Mouse (Mus musculus) embryonic fibroblast, embryonic 13.5 days (primary cell): ENCODE results near the gene Fmo5. TPM values are rescaled to one million over a fixed set of nuclear protein-coding genes. Genes with fewer than 3 reads are reported as not detected.

ENCODE experiments used
- H3K27ac ChIP-seq: 2 replicates; pipeline ENCODE4 v1.5.1; 2012; ENCODE audit warnings: low read length, control low read depth, inconsistent platforms; ENCODE audit not compliant: insufficient read depth
- H3K4me1 ChIP-seq: 2 replicates; pipeline ENCODE4 v1.6.1; 2011; ENCODE audit warnings: low read length; ENCODE audit not compliant: control insufficient read depth, insufficient read depth
- H3K4me3 ChIP-seq: 2 replicates; pipeline ENCODE4 v1.5.1; 2011; ENCODE audit warnings: mild to moderate bottlenecking, control low read depth, low read length; ENCODE audit not compliant: insufficient read depth
- CTCF ChIP-seq: IDR thresholded peaks from 2 replicates; pipeline ENCODE4 v1.5.1; 2011; ENCODE audit warnings: mild to moderate bottlenecking, control low read depth, low read length, moderate library complexity, borderline replicate concordance; ENCODE audit not compliant: insufficient read depth
- POLR2A ChIP-seq: IDR thresholded peaks from 2 replicates; pipeline ENCODE4 v1.6.1; 2011; ENCODE audit warnings: low read depth, mild to moderate bottlenecking, control low read depth, low read length, moderate library complexity
- polyA plus RNA-seq: library from polyadenylated mRNA; stranded (reverse); fragments of >200 nt; gene quantifications from 2 replicates; pipeline ENCODE4 v1.2.4, GENCODE M21; 2011; ENCODE audit warnings: low read depth; ENCODE audit not compliant: missing spikeins, insufficient read length

Gene Fmo5
- polyA plus RNA-seq, 1 experiment, result 2.3 TPM

GRCm38 (mm10) chr3:97667093-97667675 is 38.6 kb downstream of the Fmo5 start:
- Histone ChIP-seq H3K4me3 (no peak overlapping the region), H3K27ac (peak overlapping the region; percentile 65)
- TF ChIP-seq POLR2A, result no peak
- no peak for TF ChIP-seq CTCF

GRCm38 (mm10) chr3:97674644-97675110 is 46.1 kb downstream of the Fmo5 start, which contains the start of gene Gm17651:
Gm17651 (minus strand) TSS chr3:97674694.
- no peak for TF ChIP-seq POLR2A
- TF ChIP-seq CTCF, result no peak
- Histone ChIP-seq H3K27ac (no peak within 1 kb of the TSS), H3K4me1 (peaks cover 3% of the 10 kb centered on the region; the same call in 1 of the 2 replicates), H3K4me3 (no peak within 1 kb of the TSS)

More at GRCm38 (mm10) chr3:97667093-97667675, 38.6 kb downstream of the Fmo5 start:
- H3K4me1 ChIP-seq, result no peaks in the 10 kb centered on the region

GRCm38 (mm10) chr3:97676126-97676525 is 47.5 kb downstream of the Fmo5 start:
- Histone ChIP-seq H3K27ac (no peak overlapping the region), H3K4me1 (peaks cover 3% of the 10 kb centered on the region; the same call in 1 of the 2 replicates), H3K4me3 (no peak overlapping the region)
- TF ChIP-seq POLR2A, result no peak
- no peak for TF ChIP-seq CTCF

GRCm38 (mm10) chr3:97678416-97678815 is 49.8 kb downstream of the Fmo5 start:
- H3K4me3 ChIP-seq, result no peak overlapping the region
- no peak for TF ChIP-seq POLR2A
- no peak for TF ChIP-seq CTCF
- H3K27ac ChIP-seq, result no peak overlapping the region
- peaks cover 4% of the 10 kb centered on the region; the same call in 1 of the 2 replicates for H3K4me1 ChIP-seq

- peak overlapping the region; percentile 3; the same call in 1 of the 2 replicates for H3K27ac ChIP-seq
- no peak for TF ChIP-seq POLR2A
- peak; percentile 79 for TF ChIP-seq CTCF
- H3K4me3 ChIP-seq, result peak overlapping the region; percentile 17
- H3K4me1 ChIP-seq, result peaks cover 5% of the 10 kb centered on the region; the same call in 1 of the 2 replicates
Measured at GRCm38 (mm10) chr3:97680631-97681320, 52.2 kb downstream of the Fmo5 start.

GRCm38 (mm10) chr3:97681321-97682158 is 52.9 kb downstream of the Fmo5 start:
- H3K4me1 ChIP-seq, result peaks cover 5% of the 10 kb centered on the region; the same call in 1 of the 2 replicates
- peak; percentile 34; the same call in 1 of the 2 replicates for TF ChIP-seq POLR2A
- TF ChIP-seq CTCF, result no peak
- H3K27ac ChIP-seq, result peak overlapping the region; percentile 3; the same call in 1 of the 2 replicates
- H3K4me3 ChIP-seq, result peak overlapping the region; percentile 17

GRCm38 (mm10) chr3:97682159-97682502 is 53.5 kb downstream of the Fmo5 start:
- H3K4me3 ChIP-seq, result peak overlapping the region; percentile 15

GRCm38 (mm10) chr3:97682576-97682975 is 54.0 kb downstream of the Fmo5 start:
- Histone ChIP-seq H3K4me1 (0 out of 2 replicates have a peak, but pooled peaks cover 2% of the 10 kb centered on the region), H3K4me3 (peak overlapping the region; percentile 15; the same call in 1 of the 2 replicates), H3K27ac (no peak overlapping the region)
- no peak for TF ChIP-seq CTCF
- no peak for TF ChIP-seq POLR2A

More at GRCm38 (mm10) chr3:97682159-97682502, 53.5 kb downstream of the Fmo5 start:
- TF ChIP-seq POLR2A, result no peak
- no peak for TF ChIP-seq CTCF
- Histone ChIP-seq H3K27ac (peak overlapping the region; percentile 3; the same call in 1 of the 2 replicates), H3K4me1 (peaks cover 3% of the 10 kb centered on the region; the same call in 1 of the 2 replicates)

GRCm38 (mm10) chr3:97683560-97684195 is 55.1 kb downstream of the Fmo5 start:
- Histone ChIP-seq H3K4me3 (no peak overlapping the region), H3K27ac (peak overlapping the region; percentile 9; the same call in 1 of the 2 replicates), H3K4me1 (0 out of 2 replicates have a peak, but pooled peaks cover 2% of the 10 kb centered on the region)
- no peak for TF ChIP-seq POLR2A
- no peak for TF ChIP-seq CTCF
